Mouse (Mus musculus) G1E (cell line): ENCODE results near the gene 4930519G04Rik. TPM values are rescaled to one million over a fixed set of nuclear protein-coding genes. Genes with fewer than 3 reads are reported as not detected.
"Not testable (repeated sequence)": the region's sequence is repeated elsewhere in the genome, so short reads cannot be mapped to it uniquely, and the experiment has no call there.

ENCODE experiments used
- ATAC-seq: 2 replicates; pipeline ENCODE4 v1.8.0; 2016; ENCODE audit warnings: mild to moderate bottlenecking; ENCODE audit not compliant: insufficient number of reproducible peaks, poor library complexity, low FRiP score, severe bottlenecking; ENCODE audit errors: extremely low read depth
- DNase-seq: peaks from one replicate; pipeline ENCODE4 v3.0.0; 2012; ENCODE audit warnings: low spot score
- H3K27me3 ChIP-seq: 2 replicates; pipeline ENCODE4 v1.6.1; 2012; ENCODE audit warnings: mild to moderate bottlenecking, low read length, inconsistent platforms; ENCODE audit not compliant: insufficient read depth
- H3K36me3 ChIP-seq: replicated peaks from 2 replicates; pipeline ENCODE3; 2012; ENCODE audit warnings: mild to moderate bottlenecking, inconsistent platforms
- H3K4me1 ChIP-seq: 2 replicates; pipeline ENCODE4 v1.6.1; 2012; ENCODE audit warnings: low read depth, low read length, inconsistent platforms, mixed read lengths; ENCODE audit not compliant: insufficient read depth
- H3K4me3 ChIP-seq: 2 replicates; pipeline ENCODE4 v1.5.1; 2012; ENCODE audit warnings: low read depth, mild to moderate bottlenecking, inconsistent platforms, low read length, moderate library complexity, mixed read lengths
- H3K9me3 ChIP-seq: replicated peaks from 2 replicates; pipeline ENCODE4 v1.6.1; 2012; ENCODE audit warnings: inconsistent platforms
- CTCF ChIP-seq: IDR thresholded peaks from 2 replicates; pipeline ENCODE4 v1.5.1; 2012; ENCODE audit warnings: low read depth, low read length, inconsistent platforms, mixed read lengths
- GATA1 ChIP-seq: IDR thresholded peaks from 2 replicates; pipeline ENCODE4 v1.6.1; 2012; ENCODE audit warnings: borderline replicate concordance, low read length, inconsistent platforms, mixed read lengths
- GATA2 ChIP-seq: IDR thresholded peaks from 2 replicates; pipeline ENCODE4 v1.6.1; 2012; ENCODE audit warnings: low read depth, low read length, inconsistent platforms, borderline replicate concordance
- POLR2AphosphoS5 ChIP-seq: IDR thresholded peaks from 2 replicates; pipeline ENCODE4 v1.6.1; 2012; ENCODE audit warnings: low read depth, low read length, inconsistent platforms; ENCODE audit not compliant: insufficient replicate concordance
- TAL1 ChIP-seq: conservative IDR thresholded peaks from 2 replicates; pipeline ENCODE4 v1.6.1; 2012; ENCODE audit warnings: low read depth, low read length, inconsistent platforms, mixed read lengths
- polyA plus RNA-seq: library from polyadenylated mRNA; stranded (reverse); fragments of >175 nt; gene quantifications from 2 replicates; pipeline ENCODE4 v1.2.3, GENCODE M21; 2012
- total RNA-seq, 2 experiments: library from RNA; stranded (forward) in 1 of 2; stranded (reverse) in 1 of 2; fragments of 200-1000 nt in 1 of 2; fragments of >200 nt in 1 of 2; fragmentation: Nextera tagmentation in 1 of 2; gene quantifications; 2 replicates each; pipeline ENCODE4 v1.2.3; 2014 to 2017

4930519G04Rik gene
- total and polyA plus RNA-seq, 3 experiments = not detected

GRCm38 (mm10) chr5:114916777-114917176, 63.3 kb downstream of the 4930519G04Rik start:
- H3K4me1 ChIP-seq = peaks cover 42% of the 10 kb centered on the region
- H3K27me3 ChIP-seq = no peaks in the 10 kb centered on the region
- no peak overlapping the region for H3K4me3 ChIP-seq
- DNase-seq (no peak), ATAC-seq (no peak)
- no peaks in the 10 kb centered on the region for H3K9me3 ChIP-seq
- no peak for TF ChIP-seq TAL1
- peaks cover 30% of the 10 kb centered on the region for H3K36me3 ChIP-seq

GRCm38 (mm10) chr5:114917357-114917756, 63.9 kb downstream of the 4930519G04Rik start:
- ATAC-seq = not testable (repeated sequence)

GRCm38 (mm10) chr5:114921551-114922365, 68.3 kb downstream of the 4930519G04Rik start:
- DNase-seq (peak; percentile 76), ATAC-seq (peak; percentile 82)
- Histone ChIP-seq H3K27me3 (peaks cover under 1% of the 10 kb centered on the region; the same call in 1 of the 2 replicates), H3K4me3 (peak overlapping the region; percentile 71), H3K4me1 (peaks cover 47% of the 10 kb centered on the region), H3K9me3 (0 out of 2 replicates have a peak, but pooled peaks cover 2% of the 10 kb centered on the region), H3K36me3 (peaks cover 32% of the 10 kb centered on the region)
- TF ChIP-seq TAL1 = peak; percentile 45; the same call in 1 of the 2 replicates
- no peak for TF ChIP-seq POLR2AphosphoS5

More at GRCm38 (mm10) chr5:114917357-114917756, 63.9 kb downstream of the 4930519G04Rik start:
- Histone ChIP-seq H3K36me3 (peaks cover 30% of the 10 kb centered on the region), H3K4me1 (peaks cover 47% of the 10 kb centered on the region)
- not testable (repeated sequence) for H3K9me3 ChIP-seq, DNase-seq, H3K4me3 ChIP-seq, H3K27me3 ChIP-seq

- DNase-seq (no peak), ATAC-seq (peak; percentile 54)
- no peak for TF ChIP-seq POLR2AphosphoS5
- TF ChIP-seq TAL1 = no peak
- TF ChIP-seq GATA1 = no peak
- no peak for TF ChIP-seq GATA2
- no peak for TF ChIP-seq CTCF
- peaks cover 3% of the 10 kb centered on the region; the same call in 1 of the 2 replicates for H3K27me3 ChIP-seq
- peak overlapping the region; percentile 44; the same call in 1 of the 2 replicates for H3K4me3 ChIP-seq
- 0 out of 2 replicates have a peak, but pooled peaks cover 2% of the 10 kb centered on the region for H3K9me3 ChIP-seq
- peaks cover 47% of the 10 kb centered on the region for H3K4me1 ChIP-seq
- H3K36me3 ChIP-seq = peaks cover 31% of the 10 kb centered on the region
Measured at GRCm38 (mm10) chr5:114922366-114922731, 68.9 kb downstream of the 4930519G04Rik start.

GRCm38 (mm10) chr5:114922998-114923473, 69.6 kb downstream of the 4930519G04Rik start, which contains the start of gene Oasl1:
Oasl1 (plus strand) TSS chr5:114923240.
- Histone ChIP-seq H3K27me3 (peaks cover 9% of the 10 kb centered on the region), H3K4me3 (peak within 1 kb of the TSS; percentile 53), H3K4me1 (peaks cover 46% of the 10 kb centered on the region), H3K9me3 (0 out of 2 replicates have a peak, but pooled peaks cover 2% of the 10 kb centered on the region), H3K36me3 (peaks cover 32% of the 10 kb centered on the region)
- peak; percentile 17 for DNase-seq
- TF ChIP-seq GATA1 = no peak
- TF ChIP-seq GATA2 = no peak
- TF ChIP-seq POLR2AphosphoS5 = no peak
- TF ChIP-seq TAL1 = no peak
- TF ChIP-seq CTCF = no peak
- ATAC-seq = no peak

- Histone ChIP-seq H3K36me3 (peaks cover 38% of the 10 kb centered on the region), H3K4me1 (peaks cover 30% of the 10 kb centered on the region), H3K4me3 (no peak overlapping the region), H3K9me3 (0 out of 2 replicates have a peak, but pooled peaks cover 2% of the 10 kb centered on the region), H3K27me3 (peaks cover 19% of the 10 kb centered on the region)
- ATAC-seq = no peak
- no peak for DNase-seq
- TF ChIP-seq GATA2 (no peak), TAL1 (no peak), POLR2AphosphoS5 (no peak), GATA1 (no peak), CTCF (no peak)
Measured at GRCm38 (mm10) chr5:114926153-114926684, 72.8 kb downstream of the 4930519G04Rik start.

- TF ChIP-seq POLR2AphosphoS5 = no peak
- no peak for TF ChIP-seq GATA1
- no peak for TF ChIP-seq CTCF
- TF ChIP-seq TAL1 = no peak
- TF ChIP-seq GATA2 = no peak
- ATAC-seq = no peak
- DNase-seq = no peak
Measured at GRCm38 (mm10) chr5:114926753-114927152, 73.3 kb downstream of the 4930519G04Rik start.

More at GRCm38 (mm10) chr5:114926753-114927152, 73.3 kb downstream of the 4930519G04Rik start:
- Histone ChIP-seq H3K27me3 (peaks cover 19% of the 10 kb centered on the region), H3K4me3 (no peak overlapping the region), H3K9me3 (0 out of 2 replicates have a peak, but pooled peaks cover 2% of the 10 kb centered on the region), H3K36me3 (peaks cover 41% of the 10 kb centered on the region), H3K4me1 (peaks cover 25% of the 10 kb centered on the region)
